Mouse (Mus musculus): ENCODE results near the gene H2-M10.5.

GRCm38 (mm10) chr17:36726046-36726445, 46.7 kb upstream of the H2-M10.5 start:
- TF ChIP-seq CTCF (conservative IDR thresholded peaks at IDR 0.05; ENCODE audit: low read length): peak; percentile 61
- TF ChIP-seq NANOG (IDR thresholded peaks at IDR 0.05; ENCODE audit: borderline replicate concordance, low read length): no peak
- no peak for TF ChIP-seq POU5F1 (IDR thresholded peaks at IDR 0.05; ENCODE audit: borderline replicate concordance, low read length)

Data from E14TG2a.4 (cell line).